Mouse (Mus musculus) frontal cortex, postnatal 36 days (tissue): ENCODE measurements at regions not wholly inside any gene's neighbourhood (a gene's known extent, or its start where the extent isn't known, plus 50 kb on each side); places are given as distances from the start of the nearest gene placed in this dataset.

Experiments
- DNase-seq, 2 experiments: peaks; one replicate each; pipeline ENCODE4 v3.0.0; 2022; ENCODE audit warnings: low spot score in 2 of 2

- no peak for DNase-seq
These were observed 82.1 kb upstream of the Thbs1 start for GRCm38 (mm10) chr2:118029470-118030108.

- DNase-seq: no peak
These were observed 80.0 kb upstream of the Thbs1 start for GRCm38 (mm10) chr2:118031662-118032061.

- DNase-seq: no peak
These were observed 78.3 kb upstream of the Thbs1 start for GRCm38 (mm10) chr2:118033377-118033776.

GRCm38 (mm10) chr2:118034026-118034425 is 77.7 kb upstream of the Thbs1 start:
- DNase-seq: no peak

DNA sequence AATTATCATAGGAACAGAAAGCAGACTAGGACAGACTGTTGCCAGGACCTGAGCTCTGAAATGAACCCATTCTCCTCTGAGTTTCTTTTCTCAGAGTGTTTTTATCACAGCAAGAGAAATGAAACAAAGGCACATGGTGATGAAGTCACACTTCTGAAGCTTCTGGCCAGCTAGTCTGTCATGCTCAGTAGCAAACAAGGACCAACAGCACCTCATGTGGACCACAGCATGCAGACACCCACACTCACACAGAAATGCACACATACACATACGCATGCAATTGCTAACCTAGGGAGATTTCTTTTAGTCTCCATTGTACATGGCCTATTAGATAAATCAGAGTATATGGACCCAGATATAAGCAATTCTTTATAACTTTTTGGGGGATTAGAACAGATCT is 76.3 kb upstream of the Thbs1 start:
- DNase-seq: no peak

DNA sequence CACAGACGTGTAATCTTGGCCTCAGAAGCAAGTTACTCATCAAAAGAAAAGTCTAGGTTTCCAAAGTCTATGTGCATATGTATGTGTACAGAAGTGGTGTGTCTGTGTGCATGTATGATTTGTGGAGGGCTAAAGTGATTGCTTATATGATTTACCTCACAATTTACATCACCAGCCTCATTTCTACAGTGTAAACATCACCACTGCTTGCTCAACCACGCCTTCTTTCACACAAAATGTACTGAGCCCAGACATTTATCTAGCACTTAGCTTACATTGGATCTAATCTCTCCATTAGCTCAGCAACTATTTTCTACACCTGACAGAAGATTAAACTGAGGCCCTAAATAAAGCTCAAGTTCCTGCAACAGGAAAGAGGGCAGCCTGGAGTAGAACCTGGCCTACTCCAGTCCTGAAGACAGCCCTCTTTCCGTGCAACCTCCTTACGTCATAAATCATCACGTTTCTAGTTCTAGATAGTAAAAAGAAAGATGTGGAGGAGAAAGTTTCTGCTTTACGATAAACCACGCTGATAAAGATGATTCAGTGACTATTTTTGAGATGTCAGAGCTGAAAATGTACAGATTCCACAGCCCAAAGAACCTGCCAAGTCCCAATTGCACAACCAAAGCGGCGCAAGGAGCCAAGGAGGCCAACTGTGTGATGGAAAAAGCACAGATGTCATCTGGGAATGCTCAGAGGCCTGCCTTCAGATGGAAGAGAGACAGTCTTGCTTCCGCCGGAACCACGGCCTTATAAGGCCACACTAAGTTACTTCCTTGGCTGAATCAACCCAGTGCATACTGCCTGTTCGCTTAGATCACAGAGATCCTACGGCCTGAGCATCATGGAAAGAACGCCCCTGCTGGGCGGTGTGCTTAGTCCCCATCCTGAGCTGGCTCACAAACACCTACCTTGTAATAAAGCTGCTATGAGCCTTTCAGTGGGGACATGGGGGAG is 72.5 kb upstream of the Thbs1 start:
- DNase-seq: peak in 1 of 2 experiments; percentile 40

DNA sequence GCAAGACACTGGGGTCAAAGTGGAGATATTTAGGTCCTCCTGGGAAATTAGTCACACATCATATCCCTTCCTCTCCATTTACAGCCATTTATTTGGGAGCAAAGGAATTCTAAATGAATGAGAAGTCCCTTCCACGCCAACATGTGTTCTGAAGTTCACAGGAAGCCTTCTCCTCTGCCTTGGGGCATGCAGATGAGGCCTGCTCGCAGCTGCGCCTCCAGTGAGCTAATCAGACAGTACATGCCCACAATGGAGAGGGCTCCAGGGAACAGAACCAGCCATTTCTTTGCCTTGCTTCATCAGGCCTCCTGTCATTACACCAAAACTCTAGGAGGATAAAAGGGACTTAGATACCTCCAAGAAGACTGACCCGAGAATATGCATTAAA is 71.9 kb upstream of the Thbs1 start:
- no peak for DNase-seq

DNA sequence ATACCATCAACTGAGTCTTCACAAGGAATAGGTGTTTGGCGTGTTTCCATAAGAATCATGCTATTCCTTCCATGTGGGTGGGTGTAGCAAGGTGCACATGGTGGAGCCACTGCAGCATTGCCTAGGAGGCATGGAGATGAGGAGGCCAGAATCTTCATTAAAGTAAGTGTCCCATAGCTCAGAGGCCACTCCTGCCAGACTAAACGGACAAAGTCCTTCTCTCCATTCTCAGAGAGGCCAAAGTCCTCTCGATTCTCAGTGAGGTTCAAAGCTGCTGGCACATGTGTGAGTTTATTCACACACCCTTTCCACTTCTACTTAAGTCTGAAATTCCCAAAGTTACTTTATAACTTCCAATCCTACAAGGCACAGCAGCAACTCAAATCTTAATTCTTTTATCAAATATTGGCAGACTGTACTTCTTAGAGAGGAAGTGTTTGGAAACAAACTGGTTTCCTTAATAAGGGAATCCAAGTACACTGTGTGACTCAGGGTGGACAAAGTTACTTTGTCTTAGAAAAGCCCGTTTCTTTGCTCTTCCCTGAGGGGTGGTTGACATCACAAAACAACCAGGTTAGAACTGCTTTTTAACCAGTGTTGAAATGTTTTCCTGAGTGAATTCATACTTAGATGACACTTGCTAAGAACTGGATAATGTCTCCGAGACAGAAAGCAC is 69.2 kb upstream of the Thbs1 start:
- no peak for DNase-seq

DNA sequence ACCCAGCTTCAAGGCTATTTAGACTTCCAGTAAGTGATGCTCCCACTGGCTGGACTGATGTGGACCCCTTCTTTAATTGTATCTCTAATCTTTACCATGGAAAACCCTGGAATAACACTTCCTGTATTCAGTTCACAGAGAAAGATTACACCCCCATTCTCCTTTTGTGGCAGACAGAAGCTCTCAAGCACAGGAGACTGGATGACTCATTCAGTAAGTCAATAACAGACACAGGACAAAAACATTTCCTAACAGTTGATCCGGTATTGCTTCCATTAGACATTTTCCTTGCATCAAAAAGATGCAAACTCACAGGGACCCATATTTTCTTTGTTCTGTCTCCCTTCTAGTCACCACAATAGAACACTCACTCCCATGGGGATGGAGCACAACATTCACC is 67.0 kb upstream of the Thbs1 start:
- DNase-seq: no peak

DNA sequence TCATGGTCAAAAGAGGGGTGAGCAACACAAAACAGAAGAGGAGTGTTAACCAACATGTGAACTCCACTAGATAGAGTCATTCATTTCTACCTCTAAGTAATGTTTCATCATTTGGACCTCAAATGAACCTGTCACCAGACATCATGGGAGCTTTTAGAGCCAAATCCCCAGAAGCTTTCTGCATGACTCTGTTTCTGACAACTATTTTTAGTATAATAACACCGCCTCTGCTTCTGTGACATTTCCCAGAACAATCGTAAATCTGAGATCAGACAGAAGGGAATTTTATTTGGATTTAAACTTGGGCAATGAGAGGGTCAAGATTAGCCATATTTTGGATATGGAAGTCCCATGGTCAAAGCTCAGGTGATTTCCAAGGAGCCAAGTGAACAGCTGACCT is 61.4 kb upstream of the Thbs1 start:
- DNase-seq: no peak

DNA sequence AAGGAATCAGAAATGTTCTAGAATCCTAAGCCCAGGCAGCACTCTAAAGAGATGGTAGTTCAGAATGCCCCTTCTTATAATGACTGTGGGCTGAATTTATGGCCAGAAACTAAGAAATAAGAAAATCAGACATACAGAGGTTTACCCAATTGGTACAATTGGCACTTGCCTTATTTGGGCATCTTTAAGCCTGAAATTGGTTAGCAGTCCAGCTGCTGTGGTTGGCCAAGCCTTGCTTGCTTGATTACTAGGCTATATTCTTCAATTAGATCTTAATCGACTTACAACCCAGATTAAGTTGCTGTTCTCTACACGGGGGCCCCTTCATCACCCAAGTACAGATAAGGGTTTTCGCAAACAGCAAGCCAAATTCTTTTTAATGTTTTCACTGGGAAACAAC is 60.1 kb upstream of the Thbs1 start:
- DNase-seq: no peak

- DNase-seq: no peak
These were observed 58.2 kb upstream of the Thbs1 start for GRCm38 (mm10) chr2:118053512-118053911.

DNA sequence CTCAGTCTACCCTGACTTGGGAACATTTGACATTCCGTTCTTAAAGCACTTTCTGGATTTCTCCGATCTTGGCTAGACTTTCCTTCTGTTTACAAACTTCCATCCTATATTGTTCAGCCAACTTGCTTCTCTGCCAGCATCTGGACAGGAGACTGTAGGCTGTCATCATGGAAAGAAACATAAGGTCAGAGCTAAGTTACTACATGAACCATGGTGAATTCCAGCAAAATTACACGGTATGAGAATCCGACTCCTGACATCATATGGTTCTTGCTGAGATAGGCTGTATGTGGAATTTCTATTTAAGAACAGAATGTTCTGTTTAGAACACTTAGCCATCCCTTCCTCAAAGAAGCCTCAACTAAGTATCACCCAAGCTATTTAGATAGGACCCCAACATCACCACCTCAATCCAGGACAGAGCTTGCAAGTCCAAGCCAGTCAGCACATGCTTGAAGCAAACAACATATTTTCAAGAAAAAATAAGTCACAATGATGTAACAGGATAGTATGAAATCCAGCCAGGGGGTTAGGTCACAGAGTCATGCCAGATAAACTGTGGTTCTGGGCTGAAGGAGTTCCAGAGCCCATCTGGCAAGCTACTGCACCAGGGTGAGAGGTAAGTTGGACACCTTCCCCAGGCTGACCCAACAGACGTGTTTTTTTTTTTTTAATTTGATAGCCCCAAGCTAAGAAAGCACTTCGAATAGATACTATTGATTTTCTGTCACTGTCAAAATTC is 52.9 kb upstream of the Thbs1 start:
- no peak for DNase-seq

DNA sequence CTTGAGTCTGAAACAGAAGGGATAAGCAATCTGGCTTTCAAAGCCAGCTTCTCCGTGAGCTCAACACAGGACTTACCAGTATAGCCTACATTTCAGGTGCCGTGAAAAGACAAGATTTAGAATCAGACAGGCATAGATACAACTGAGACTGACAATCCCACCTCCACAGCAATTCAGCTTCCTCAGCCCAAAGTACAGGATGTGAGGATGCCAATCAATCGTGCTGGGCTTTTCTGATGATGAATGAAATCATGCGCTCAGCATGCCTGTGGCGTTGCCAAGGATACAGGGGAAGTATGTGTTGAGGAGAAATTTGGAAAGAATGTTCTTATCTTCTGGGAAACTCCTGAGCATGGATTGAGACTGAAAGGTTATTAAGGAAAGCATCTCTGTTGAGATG is 50.4 kb upstream of the Thbs1 start:
- peak in 1 of 2 experiments; percentile 10 for DNase-seq
